Mouse (Mus musculus): ENCODE results near the gene Ttc39b. TPM values are rescaled to one million over a fixed set of nuclear protein-coding genes. Genes with fewer than 3 reads are reported as not detected.

Ttc39b gene
- total and polyA plus RNA-seq, 3 experiments: 11.3 to 109 (median 21.1) TPM

GRCm38 (mm10) chr4:83330369-83330768 is 6.3 kb upstream of the Ttc39b start:
- Histone ChIP-seq H3K36me3 (ENCODE audit: control insufficient read depth in 1 of 2, insufficient read depth in 2 of 2, low read length in 2 of 2) (peaks cover 0 to 6% of the 10 kb centered on the region in 2 experiments; a peak in 2 of 4 replicates), H3K4me1 (ENCODE audit: control insufficient read depth in 1 of 2, insufficient read depth in 2 of 2, low read length in 2 of 2) (peaks cover 2 to 17% of the 10 kb centered on the region in 2 experiments), H3K27ac (ENCODE audit: control insufficient read depth, low read depth, low read length) (no peak overlapping the region), H3K79me2 (ENCODE audit: control insufficient read depth, insufficient read depth, low read length, poor library complexity) (no peaks in the 10 kb centered on the region), H3K27me3 (ENCODE audit: control insufficient read depth in 1 of 2, insufficient read depth in 2 of 2, low read length in 2 of 2) (no peaks in the 10 kb centered on the region; a peak in 1 of 4 replicates), H3K9ac (ENCODE audit: control insufficient read depth, low read depth, low read length, poor library complexity, severe bottlenecking) (no peak overlapping the region), H3K9me3 (replicated peaks; ENCODE audit: insufficient read depth, low read length) (no peaks in the 10 kb centered on the region), H3K4me3 (ENCODE audit: control insufficient read depth in 1 of 2, insufficient read depth in 1 of 2, low read depth in 2 of 2, low read length in 2 of 2) (no peak overlapping the region)
- TF ChIP-seq CTCF (IDR thresholded peaks at IDR 0.05 in 2 of 3, conservative IDR thresholded peaks at IDR 0.05 in 1 of 3; ENCODE audit: control insufficient read depth in 1 of 3, insufficient read depth in 1 of 3, low read depth in 2 of 3, low read length in 3 of 3, poor library complexity in 1 of 3, severe bottlenecking in 1 of 3) (no peak), POLR2AphosphoS5 (IDR thresholded peaks at IDR 0.05; ENCODE audit: borderline replicate concordance, low read depth, low read length) (no peak)
- DNase-seq (ENCODE audit: low read depth, low spot score): no peak

DNA sequence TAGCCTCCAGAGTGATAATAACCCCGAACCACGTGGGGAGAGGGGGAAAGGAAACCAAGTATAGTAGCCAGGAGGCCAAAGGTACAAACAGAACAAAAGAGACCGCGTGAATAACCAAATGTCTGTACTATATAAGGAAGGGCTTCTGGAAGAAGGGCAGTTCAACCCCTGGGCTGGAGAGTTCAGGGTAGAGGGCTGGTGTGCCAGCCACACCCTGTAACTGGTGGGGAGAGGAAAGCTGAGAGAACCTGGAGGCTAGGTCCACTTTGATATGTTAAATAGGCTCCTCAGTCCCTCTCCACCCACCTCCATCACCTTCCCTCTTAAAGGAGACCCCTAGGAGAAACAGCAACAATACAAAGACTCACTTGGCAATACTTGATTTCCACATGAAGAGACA is 5.6 kb upstream of the Ttc39b start:
- Histone ChIP-seq H3K4me1 (ENCODE audit: control insufficient read depth in 1 of 2, insufficient read depth in 2 of 2, low read length in 2 of 2) (peaks cover 2 to 20% of the 10 kb centered on the region in 2 experiments), H3K36me3 (ENCODE audit: control insufficient read depth in 1 of 2, insufficient read depth in 2 of 2, low read length in 2 of 2) (peaks cover 0 to 11% of the 10 kb centered on the region in 2 experiments; a peak in 2 of 4 replicates), H3K27me3 (ENCODE audit: control insufficient read depth in 1 of 2, insufficient read depth in 2 of 2, low read length in 2 of 2) (no peaks in the 10 kb centered on the region; a peak in 1 of 4 replicates), H3K9me3 (replicated peaks; ENCODE audit: insufficient read depth, low read length) (no peaks in the 10 kb centered on the region), H3K27ac (ENCODE audit: control insufficient read depth, low read depth, low read length) (no peak overlapping the region), H3K79me2 (ENCODE audit: control insufficient read depth, insufficient read depth, low read length, poor library complexity) (no peaks in the 10 kb centered on the region), H3K4me3 (ENCODE audit: control insufficient read depth in 1 of 2, insufficient read depth in 1 of 2, low read depth in 2 of 2, low read length in 2 of 2) (no peak overlapping the region), H3K9ac (ENCODE audit: control insufficient read depth, low read depth, low read length, poor library complexity, severe bottlenecking) (no peak overlapping the region)
- no peak for TF ChIP-seq BHLHE40 (IDR thresholded peaks at IDR 0.05; ENCODE audit: borderline replicate concordance, low read depth, low read length)
- no peak for TF ChIP-seq RAD21 (IDR thresholded peaks at IDR 0.05; ENCODE audit: low read depth, low read length)
- no peak for TF ChIP-seq POLR2A (IDR thresholded peaks at IDR 0.05; ENCODE audit: control insufficient read depth in 1 of 2, insufficient read depth in 1 of 2, low read depth in 1 of 2, low read length in 2 of 2, poor library complexity in 1 of 2)
- TF ChIP-seq POLR2AphosphoS5 (IDR thresholded peaks at IDR 0.05; ENCODE audit: borderline replicate concordance, low read depth, low read length): no peak
- no peak for TF ChIP-seq MYC (IDR thresholded peaks at IDR 0.05; ENCODE audit: low read depth, low read length)
- no peak for TF ChIP-seq TAL1 (IDR thresholded peaks at IDR 0.05; ENCODE audit: low read length)
- TF ChIP-seq GABPA (IDR thresholded peaks at IDR 0.05; ENCODE audit: low read depth, low read length): no peak
- TF ChIP-seq CHD2 (IDR thresholded peaks at IDR 0.05; ENCODE audit: low read length): no peak
- no peak for TF ChIP-seq USF1 (IDR thresholded peaks at IDR 0.05; ENCODE audit: low read depth, low read length)
- no peak for DNase-seq (ENCODE audit: low read depth, low spot score)

DNA sequence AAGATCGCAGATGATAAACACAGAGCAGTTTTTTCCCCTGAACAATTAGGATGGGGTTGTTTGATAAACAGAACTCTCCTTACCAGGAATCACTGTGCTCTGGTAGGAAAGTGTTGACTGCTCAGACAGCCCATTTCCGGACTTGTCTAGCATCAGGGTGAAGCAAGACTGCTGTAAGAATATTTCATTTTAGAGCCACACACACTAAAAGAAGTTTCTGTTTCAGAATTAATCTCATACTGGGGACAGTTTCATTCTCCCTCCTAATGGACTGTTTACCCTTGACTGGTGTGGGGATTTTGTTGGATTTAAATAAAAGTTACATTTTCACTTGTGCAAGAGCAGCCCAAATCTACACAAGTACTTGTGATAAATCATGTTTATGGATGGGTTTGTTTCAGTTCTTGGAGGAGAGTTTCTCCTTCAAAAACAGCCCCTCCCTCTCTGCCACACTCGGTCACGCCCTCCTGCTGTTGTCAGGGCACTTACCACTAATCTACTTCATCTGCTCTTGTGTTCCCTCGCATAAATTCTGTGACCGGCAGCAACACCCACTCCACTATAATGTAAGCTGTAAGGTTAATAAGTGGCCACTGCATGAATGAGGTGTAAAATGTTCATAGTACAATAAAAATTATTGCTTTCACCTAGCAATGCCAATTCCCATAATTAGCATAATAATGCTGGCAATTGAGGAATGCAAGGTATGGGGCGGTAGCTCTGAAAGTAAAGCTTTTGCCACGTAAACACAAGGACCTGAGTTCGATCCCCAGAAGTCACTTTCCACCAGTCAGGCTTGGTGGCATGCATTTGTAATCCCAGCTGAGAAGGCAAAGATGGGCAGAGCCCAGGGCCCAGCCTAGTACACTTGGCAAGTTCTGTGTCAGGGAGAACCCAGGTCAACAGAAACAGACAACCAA is 4.2 kb upstream of the Ttc39b start:
- Histone ChIP-seq H3K9me3 (replicated peaks; ENCODE audit: insufficient read depth, low read length) (no peaks in the 10 kb centered on the region), H3K9ac (ENCODE audit: control insufficient read depth, low read depth, low read length, poor library complexity, severe bottlenecking) (peak overlapping the region; percentile 0; the same call in 1 of the 2 replicates), H3K27me3 (ENCODE audit: control insufficient read depth in 1 of 2, insufficient read depth in 2 of 2, low read length in 2 of 2) (no peaks in the 10 kb centered on the region), H3K4me1 (ENCODE audit: control insufficient read depth in 1 of 2, insufficient read depth in 2 of 2, low read length in 2 of 2) (peaks cover 2 to 20% of the 10 kb centered on the region in 2 experiments), H3K79me2 (ENCODE audit: control insufficient read depth, insufficient read depth, low read length, poor library complexity) (peaks cover 7% of the 10 kb centered on the region), H3K27ac (ENCODE audit: control insufficient read depth, low read depth, low read length) (peak overlapping the region; percentile 32), H3K4me3 (ENCODE audit: control insufficient read depth in 1 of 2, insufficient read depth in 1 of 2, low read depth in 2 of 2, low read length in 2 of 2) (peak overlapping the region; percentile 8 to 68), H3K36me3 (ENCODE audit: control insufficient read depth in 1 of 2, insufficient read depth in 2 of 2, low read length in 2 of 2) (peaks cover 0 to 11% of the 10 kb centered on the region in 2 experiments; a peak in 2 of 4 replicates)
- no peak for TF ChIP-seq ZC3H11A (IDR thresholded peaks at IDR 0.05; ENCODE audit: low read depth, low read length)
- TF ChIP-seq EP300 (IDR thresholded peaks at IDR 0.05; ENCODE audit: low read depth in 1 of 2, low read length in 2 of 2): no peak
- TF ChIP-seq MYB (IDR thresholded peaks at IDR 0.05; ENCODE audit: low read depth, low read length): no peak
- TF ChIP-seq SMC3 (IDR thresholded peaks at IDR 0.05; ENCODE audit: low read depth, low read length): no peak
- no peak for TF ChIP-seq GATA1 (IDR thresholded peaks at IDR 0.05; ENCODE audit: low read depth, low read length)
- TF ChIP-seq HCFC1 (IDR thresholded peaks at IDR 0.05; ENCODE audit: low read depth, low read length): no peak
- TF ChIP-seq POLR2AphosphoS2 (IDR thresholded peaks at IDR 0.05; ENCODE audit: low read length): no peak
- TF ChIP-seq NELFE (IDR thresholded peaks at IDR 0.05; ENCODE audit: low read depth, low read length): no peak
- peak; percentile 49 for DNase-seq (ENCODE audit: low read depth, low spot score)
